Mouse (Mus musculus) forebrain, embryonic 11.5 days (tissue): ENCODE data around the gene Nrap. TPM values are rescaled to one million over a fixed set of nuclear protein-coding genes. Genes with fewer than 3 reads are reported as not detected.

Experiments used
- ATAC-seq: fragments of 200-750 bp; cut with Nextera tagmentation; replicated peaks from 2 replicates; pipeline ENCODE4 v1.8.0; 2017; ENCODE audit warnings: moderate TSS enrichment; ENCODE audit not compliant: low FRiP score
- DNase-seq: peaks from one replicate; pipeline ENCODE4 v3.0.0-alpha.2; 2017; ENCODE audit warnings: low spot score
- H3K27ac ChIP-seq: fragments of 300-500 bp; sonication (generic); 2 replicates; pipeline ENCODE4 v1.5.1; 2014; ENCODE audit warnings: low read depth, low read length
- H3K27me3 ChIP-seq: fragments of 300-500 bp; sonication (generic); 2 replicates; pipeline ENCODE4 v1.6.1; 2014; ENCODE audit warnings: mild to moderate bottlenecking, low read length, mixed read lengths; ENCODE audit not compliant: control insufficient read depth, insufficient read depth
- H3K36me3 ChIP-seq: fragments of 300-500 bp; sonication (generic); 2 replicates; pipeline ENCODE4 v1.6.1; 2014; ENCODE audit warnings: mild to moderate bottlenecking, low read length, moderate library complexity, mixed read lengths; ENCODE audit not compliant: control insufficient read depth, insufficient read depth
- H3K4me1 ChIP-seq: fragments of 300-500 bp; sonication (generic); replicated peaks from 2 replicates; pipeline ENCODE4 v1.6.1; 2014; ENCODE audit warnings: low read length, mixed read lengths; ENCODE audit not compliant: control insufficient read depth, insufficient read depth
- H3K4me2 ChIP-seq: fragments of 300-500 bp; sonication (generic); 2 replicates; pipeline ENCODE4 v1.6.1; 2014; ENCODE audit warnings: low read depth, mild to moderate bottlenecking, low read length, moderate library complexity, mixed read lengths; ENCODE audit not compliant: severe bottlenecking
- H3K4me3 ChIP-seq: fragments of 300-500 bp; sonication (generic); 2 replicates; pipeline ENCODE4 v1.5.1; 2014; ENCODE audit warnings: low read depth, low read length
- H3K9ac ChIP-seq: fragments of 300-500 bp; sonication (generic); 2 replicates; pipeline ENCODE4 v1.6.1; 2014; ENCODE audit warnings: low read length
- H3K9me3 ChIP-seq: fragments of 300-500 bp; sonication (generic); 2 replicates; pipeline ENCODE4 v1.6.1; 2016; ENCODE audit warnings: low read length, mixed read lengths; ENCODE audit not compliant: control insufficient read depth
- WGBS: fragments of 180-500 bp; shearing (Covaris S2); extraction: QIAGEN DNeasy Blood & Tissue Kit; methylation state at CpG from one replicate; pipeline ENCODE4 v1.1.7; 2014; 5-methylcytosine and 5-hydroxymethylcytosine counted together
- polyA plus RNA-seq: library from polyadenylated mRNA; unstranded; fragments of >200 nt; fragmentation: Nextera tagmentation; extraction: Ambion mirVana; gene quantifications from 2 replicates; pipeline ENCODE4 v1.2.1, GENCODE M21; 2014

Gene Nrap
- polyA plus RNA-seq, 1 experiment from 2014 or later, result 0.17 TPM

DNA sequence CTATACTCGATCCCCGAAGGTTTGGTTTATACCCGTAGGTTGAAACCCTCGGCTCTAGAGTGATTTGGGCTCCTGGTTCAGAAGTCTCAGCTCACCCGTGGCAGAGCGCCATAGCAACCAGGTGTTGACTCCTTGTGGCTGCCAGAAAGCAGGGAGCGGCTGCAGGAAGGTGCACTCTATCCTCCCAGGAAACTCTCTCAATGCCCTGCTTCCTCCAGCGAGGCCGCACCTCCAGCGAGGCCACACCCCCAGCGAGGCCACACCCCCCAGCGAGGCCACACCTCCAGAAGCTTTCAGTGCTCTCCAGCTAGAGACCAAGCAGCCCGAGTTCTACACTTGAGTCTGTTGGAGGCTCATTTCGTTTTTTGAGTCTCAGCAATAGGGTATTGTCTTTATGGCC is 10.4 kb upstream of the Nrap start:
- Histone ChIP-seq H3K4me3 (no peak overlapping the region), H3K4me1 (peaks cover 4% of the 10 kb centered on the region; the same call in 1 of the 2 replicates), H3K27me3 (peaks cover 6% of the 10 kb centered on the region; the same call in 1 of the 2 replicates), H3K4me2 (no peak overlapping the region), H3K36me3 (no peaks in the 10 kb centered on the region), H3K9me3 (no peaks in the 10 kb centered on the region), H3K27ac (no peak overlapping the region), H3K9ac (no peak overlapping the region)
- DNase-seq, result peak; percentile 68
- 53% methylated on average over 14 of the region's 14 CpGs for WGBS
- ATAC-seq, result no peak

DNA sequence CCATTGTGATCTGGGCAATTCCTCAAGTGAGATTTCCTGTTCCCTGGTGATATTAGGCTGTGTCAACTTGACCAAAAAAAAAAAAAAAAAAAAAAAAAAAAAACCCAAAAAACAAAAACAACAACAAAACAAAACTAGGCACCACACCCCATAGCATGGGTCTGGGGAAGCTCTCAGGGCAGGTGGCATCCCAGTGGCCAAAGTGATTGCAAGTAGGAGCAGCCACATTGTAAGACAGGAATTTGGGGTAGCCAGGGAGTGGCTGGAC is 8.6 kb upstream of the Nrap start:
- Histone ChIP-seq H3K4me3 (no peak overlapping the region), H3K36me3 (no peaks in the 10 kb centered on the region), H3K4me2 (no peak overlapping the region), H3K27ac (no peak overlapping the region), H3K9me3 (no peaks in the 10 kb centered on the region), H3K27me3 (peaks cover 6% of the 10 kb centered on the region; the same call in 1 of the 2 replicates), H3K9ac (no peak overlapping the region), H3K4me1 (peaks cover 4% of the 10 kb centered on the region; the same call in 1 of the 2 replicates)
- ATAC-seq (no peak), DNase-seq (no peak)

DNA sequence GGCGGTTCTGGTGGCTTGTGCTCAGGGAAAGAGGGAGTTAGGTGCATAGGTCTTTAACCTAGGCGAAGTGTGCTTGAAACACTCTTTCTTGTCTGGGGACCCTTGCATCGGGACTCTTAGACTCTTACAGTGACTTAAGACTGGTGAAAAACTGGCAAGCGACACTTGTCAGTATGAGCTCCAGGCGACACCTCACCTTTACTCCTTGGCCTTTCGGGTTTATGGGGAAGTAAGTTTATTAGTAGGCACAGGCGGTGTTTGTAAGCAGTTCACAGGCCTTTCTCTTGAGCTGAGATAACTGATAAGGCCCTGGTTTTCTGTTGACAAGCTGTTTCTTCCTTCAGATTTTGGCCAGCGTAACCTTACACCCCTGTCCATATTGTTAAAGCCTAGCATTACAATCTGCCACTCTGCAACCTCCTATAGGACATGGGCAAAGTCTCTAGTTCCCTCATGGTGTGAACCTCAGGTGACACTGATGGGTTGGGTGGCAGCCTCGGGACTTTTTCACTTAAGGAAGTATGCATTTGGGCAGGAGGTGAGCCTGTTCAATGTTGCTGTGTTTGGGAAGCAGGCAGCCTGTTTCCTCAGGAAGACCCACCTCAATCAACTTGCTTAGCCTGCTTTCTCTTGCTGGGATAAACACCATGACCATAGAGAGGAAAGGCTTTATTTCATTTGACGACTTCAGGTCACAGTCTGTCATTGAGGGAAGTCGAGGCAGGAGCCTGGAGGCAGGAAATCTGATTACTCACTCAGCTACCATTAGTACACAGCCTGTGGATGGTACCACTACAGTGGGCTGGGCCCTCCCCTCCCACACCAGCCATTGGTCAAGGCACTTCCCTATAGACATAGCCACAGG is 8.1 kb upstream of the Nrap start:
- Histone ChIP-seq H3K27me3 (peaks cover 6% of the 10 kb centered on the region; the same call in 1 of the 2 replicates), H3K9ac (peak overlapping the region; percentile 88), H3K4me3 (peak overlapping the region; percentile 50), H3K4me2 (peak overlapping the region; percentile 87), H3K9me3 (no peaks in the 10 kb centered on the region), H3K36me3 (no peaks in the 10 kb centered on the region), H3K4me1 (peaks cover 4% of the 10 kb centered on the region; the same call in 1 of the 2 replicates), H3K27ac (no peak overlapping the region)
- 74% methylated on average over 11 of the region's 11 CpGs for WGBS
- ATAC-seq (no peak), DNase-seq (no peak)

DNA sequence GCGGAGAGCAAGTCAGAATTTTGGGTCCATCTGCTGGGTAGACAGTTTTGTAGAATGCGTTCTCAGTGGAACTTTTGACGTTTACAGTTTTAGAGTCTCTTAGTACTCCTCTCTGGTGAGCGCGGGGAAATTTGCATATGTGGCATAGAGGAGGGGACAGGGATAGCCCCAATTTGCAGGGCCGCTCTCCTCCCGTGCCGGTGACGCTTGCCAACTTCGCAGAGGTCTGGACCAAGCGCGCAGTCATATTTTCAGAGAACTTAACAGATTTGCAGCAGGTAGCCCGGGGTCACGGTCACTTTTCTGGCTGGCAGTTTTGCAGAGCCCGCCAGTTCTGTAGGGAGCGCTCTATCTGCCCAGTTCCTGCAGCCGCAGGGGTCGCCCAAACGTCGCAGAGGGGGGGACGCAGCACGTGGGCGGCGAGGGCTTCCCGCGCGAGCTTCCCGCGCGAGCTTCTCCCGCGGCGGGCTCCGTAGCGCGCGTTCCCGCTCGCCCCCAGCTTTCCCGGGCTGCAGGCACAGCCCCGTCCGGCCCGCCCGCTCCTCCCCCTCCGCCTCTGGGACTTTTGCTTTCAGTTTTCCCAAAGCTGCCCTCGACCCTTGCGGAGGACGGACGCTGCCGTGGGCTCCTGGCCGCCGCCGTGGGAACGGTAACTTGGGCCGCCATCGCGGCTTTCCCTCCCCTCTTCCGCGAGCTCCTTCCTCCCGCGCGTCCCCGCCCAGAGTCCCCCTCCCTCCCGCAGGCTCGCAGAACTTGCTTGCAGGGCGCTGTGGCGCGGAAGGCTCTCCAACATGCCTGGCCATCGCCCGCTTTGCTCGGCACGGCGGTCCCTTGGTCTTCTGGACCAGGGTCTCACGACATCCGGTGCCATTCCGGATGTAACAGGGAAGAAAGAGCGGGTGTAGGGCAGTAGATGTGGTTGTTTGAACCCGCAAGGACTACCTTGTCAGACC is 7.1 kb upstream of the Nrap start, which contains the start of gene Casp7:
Gene Casp7, plus strand, starts transcription at position 461 of the 953 bp plus-strand sequence.
- H3K27me3 ChIP-seq, result peaks cover 6% of the 10 kb centered on the region; the same call in 1 of the 2 replicates
- peak; percentile 64 for ATAC-seq

DNA sequence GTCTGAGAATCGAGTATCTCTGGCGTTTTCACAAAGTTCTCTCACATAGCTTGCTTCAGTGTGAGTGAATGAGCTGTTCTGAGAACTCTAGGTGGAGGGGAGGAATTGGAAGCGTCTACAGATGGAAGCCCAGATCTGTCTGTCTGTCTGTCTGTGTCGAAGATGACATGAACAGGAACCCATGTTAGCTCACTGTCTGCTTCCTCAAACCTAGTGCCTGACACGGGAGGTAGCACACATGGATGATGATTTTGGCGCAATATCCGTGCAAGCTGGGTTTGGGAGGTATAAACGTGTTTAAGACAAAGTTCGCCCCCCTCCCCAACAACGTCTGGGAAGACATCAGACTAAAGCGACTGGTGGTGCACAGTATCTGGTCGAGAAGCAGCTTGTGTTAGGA is 6.4 kb upstream of the Nrap start:
- Histone ChIP-seq H3K4me3 (peak overlapping the region; percentile 50; the same call in 1 of the 2 replicates), H3K4me1 (peaks cover 4% of the 10 kb centered on the region; the same call in 1 of the 2 replicates), H3K4me2 (peak overlapping the region; percentile 87), H3K9ac (no peak overlapping the region), H3K36me3 (no peaks in the 10 kb centered on the region), H3K9me3 (no peaks in the 10 kb centered on the region), H3K27me3 (peaks cover 6% of the 10 kb centered on the region; the same call in 1 of the 2 replicates), H3K27ac (no peak overlapping the region)
- ATAC-seq, result no peak
- no peak for DNase-seq
- 47% methylated on average over 12 of the region's 12 CpGs for WGBS

More for the DNA sequence above, 7.1 kb upstream of the Nrap start, which contains the start of gene Casp7:
- Histone ChIP-seq H3K4me3 (peak within 1 kb of the TSS; percentile 50), H3K4me1 (peaks cover 4% of the 10 kb centered on the region; the same call in 1 of the 2 replicates), H3K9ac (peak within 1 kb of the TSS; percentile 88), H3K9me3 (no peaks in the 10 kb centered on the region), H3K36me3 (no peaks in the 10 kb centered on the region), H3K4me2 (peak within 1 kb of the TSS; percentile 87), H3K27ac (no peak within 1 kb of the TSS)
- WGBS, result 1% methylated on average over 72 of the region's 78 CpGs
- peak; percentile 84 for DNase-seq

DNA sequence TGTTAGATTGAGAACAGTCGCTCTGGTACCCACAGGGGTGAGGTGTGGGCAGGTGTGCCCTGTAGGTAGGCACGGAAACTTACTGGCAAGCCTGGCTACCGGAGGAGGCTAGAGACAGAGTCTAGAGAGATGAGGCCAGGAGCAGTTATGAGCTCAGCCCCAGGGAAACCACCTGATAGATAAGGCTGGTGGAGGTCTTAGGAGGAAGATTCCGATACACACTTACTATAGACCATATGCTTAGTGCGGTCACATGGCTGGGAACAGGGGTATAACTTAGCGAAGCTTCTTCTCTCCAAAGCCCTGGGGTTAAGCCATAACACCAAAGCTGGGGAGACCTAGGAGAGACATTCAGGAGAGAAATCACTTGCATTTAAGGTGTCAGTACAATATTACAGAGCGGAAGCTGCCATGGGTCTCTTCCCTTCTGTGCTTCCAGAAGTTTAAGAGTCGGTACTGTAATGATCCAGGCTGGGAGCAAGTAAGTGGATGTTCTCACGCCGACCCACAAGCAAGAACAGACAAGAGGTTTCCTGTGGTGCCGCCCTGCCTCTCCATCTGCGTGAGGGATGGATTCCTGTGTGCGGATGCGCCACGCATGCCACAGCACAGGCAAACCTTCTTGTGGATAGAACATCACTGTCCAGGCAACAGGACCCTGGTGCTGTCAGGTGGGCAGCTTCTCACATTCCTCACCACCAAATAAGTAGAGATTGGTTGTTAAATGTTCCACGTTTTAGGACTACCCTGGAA is 5.5 kb upstream of the Nrap start:
- WGBS, result 86% methylated on average over 16 of the region's 16 CpGs
- Histone ChIP-seq H3K4me2 (no peak overlapping the region), H3K9me3 (no peaks in the 10 kb centered on the region), H3K4me1 (peaks cover 4% of the 10 kb centered on the region; the same call in 1 of the 2 replicates), H3K4me3 (no peak overlapping the region), H3K36me3 (no peaks in the 10 kb centered on the region), H3K27me3 (peaks cover 6% of the 10 kb centered on the region; the same call in 1 of the 2 replicates), H3K9ac (no peak overlapping the region), H3K27ac (no peak overlapping the region)
- DNase-seq, result no peak
- ATAC-seq, result no peak

DNA sequence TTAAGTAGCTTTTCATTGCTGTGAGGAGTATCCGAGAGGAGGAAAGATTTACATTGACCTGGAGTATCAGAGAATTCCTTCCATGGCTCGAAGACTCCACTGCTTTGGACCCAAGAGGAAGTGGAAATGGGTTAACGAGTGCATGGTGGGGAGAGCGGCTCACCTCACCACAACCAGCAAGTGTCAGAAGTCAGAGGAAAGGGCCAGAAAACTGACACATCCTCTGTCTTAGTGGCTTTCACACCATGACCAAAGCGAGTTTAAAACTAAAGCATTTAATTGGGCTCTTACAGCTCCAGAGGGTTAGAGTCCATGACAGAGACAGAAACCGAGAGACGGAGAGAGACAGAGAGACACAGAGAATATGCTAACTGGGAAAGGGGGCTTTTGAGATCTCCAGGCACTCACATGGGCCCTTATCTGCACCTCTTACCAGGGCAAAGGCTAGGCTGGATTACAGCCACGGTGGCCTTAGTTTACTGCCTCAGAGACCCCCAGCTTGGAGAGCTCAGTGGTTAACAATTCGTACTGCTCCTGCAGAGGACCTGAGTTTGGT is 3.6 kb upstream of the Nrap start:
- Histone ChIP-seq H3K27ac (no peak overlapping the region), H3K9me3 (no peaks in the 10 kb centered on the region), H3K4me3 (no peak overlapping the region), H3K4me2 (no peak overlapping the region), H3K36me3 (no peaks in the 10 kb centered on the region), H3K4me1 (peaks cover 4% of the 10 kb centered on the region; the same call in 1 of the 2 replicates), H3K27me3 (peaks cover 6% of the 10 kb centered on the region; the same call in 1 of the 2 replicates), H3K9ac (no peak overlapping the region)
- WGBS, result 86% methylated on average over 9 of the region's 9 CpGs
- ATAC-seq (no peak), DNase-seq (no peak)
